Mouse (Mus musculus) frontal cortex, postnatal 10 days (tissue): Measurements from ENCODE around the gene Olfr1199.

Experiments used
- DNase-seq, 2 experiments: peaks; one replicate each; pipeline ENCODE4 v3.0.0; 2022; ENCODE audit warnings: low spot score in 2 of 2, mixed read lengths in 1 of 2

The Olfr1199 gene

GRCm38 (mm10) chr2:88760369-88760768 is at the start of gene Olfr1199:
Olfr1199 (minus strand) TSS chr2:88760469.
- no peak for DNase-seq

- no peak for DNase-seq
Measured at GRCm38 (mm10) chr2:88792736-88793135, 32.5 kb upstream of the Olfr1199 start, which contains the start of gene Olfr1201. Olfr1201 (plus strand) TSS chr2:88793036.

GRCm38 (mm10) chr2:88770388-88770787 is 10.1 kb upstream of the Olfr1199 start, which contains the start of gene Olfr1200:
Olfr1200 (minus strand) TSS chr2:88770488.
- DNase-seq = no peak

DNA sequence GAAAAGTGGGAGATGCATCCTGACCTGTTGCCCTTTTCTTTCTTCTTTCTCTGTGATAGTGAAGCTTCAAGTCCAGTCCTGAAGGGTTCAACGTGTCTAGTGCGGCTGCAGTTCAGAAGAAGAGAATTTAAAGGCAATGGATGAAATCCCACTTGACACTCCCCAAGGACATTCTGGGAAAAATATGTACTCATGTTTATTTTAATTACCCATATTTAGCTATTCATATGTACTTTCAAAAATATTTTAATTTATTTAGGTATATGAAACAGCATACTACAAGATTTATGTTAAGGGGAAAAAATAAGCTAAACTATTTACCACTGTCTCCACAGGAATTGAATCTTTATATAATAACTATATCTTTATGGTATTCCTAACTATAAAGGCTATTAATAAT is 9.0 kb downstream of the Olfr1199 start, which contains the start of gene Olfr1198:
Olfr1198 (minus strand) TSS at position 101 of the 400 bp plus-strand sequence.
- no peak for DNase-seq

DNA sequence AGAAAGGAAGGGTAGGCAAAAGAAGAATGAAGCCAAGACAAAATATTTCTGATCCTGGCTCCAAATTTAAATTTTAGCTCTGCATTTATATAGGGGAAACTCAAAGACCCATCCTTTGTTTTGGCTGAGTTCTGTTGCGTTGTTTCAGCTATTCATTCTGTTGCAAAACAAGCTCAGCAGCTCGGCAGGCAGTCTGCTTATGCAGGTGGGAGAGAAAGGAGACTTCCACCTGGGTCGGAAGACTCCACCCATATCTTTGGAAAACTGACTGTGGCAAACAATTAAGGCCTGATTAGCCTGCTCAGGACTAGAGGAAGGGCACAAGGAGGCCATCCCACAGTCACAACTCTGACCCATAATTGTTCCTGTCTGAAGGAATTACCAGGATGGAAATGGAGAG is 16.9 kb downstream of the Olfr1199 start:
- DNase-seq = no peak

GRCm38 (mm10) chr2:88732266-88732665 is 28.0 kb downstream of the Olfr1199 start, which contains the start of gene Olfr1197:
Olfr1197 (minus strand) TSS chr2:88732366.
- DNase-seq = no peak

DNA sequence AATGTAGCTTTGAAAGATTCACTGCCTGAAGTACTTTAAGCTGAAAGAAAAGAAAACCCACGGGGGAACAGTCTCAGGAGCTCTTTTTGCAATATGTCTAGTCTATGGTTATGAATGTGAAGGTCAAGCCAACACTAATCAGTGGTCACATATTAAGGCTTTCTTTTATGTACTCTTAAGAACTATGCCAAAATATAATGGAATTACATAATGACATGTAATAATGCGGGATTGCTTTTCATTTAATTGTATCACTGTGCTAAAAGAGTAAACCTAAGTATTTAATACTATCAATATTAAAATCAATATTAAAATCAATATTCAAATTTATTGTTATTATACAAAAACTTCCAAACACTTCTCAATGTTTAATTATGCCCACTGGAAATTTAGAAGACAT is 55.8 kb downstream of the Olfr1199 start, which contains the start of gene Olfr1196:
Olfr1196 (minus strand) TSS at position 101 of the 400 bp plus-strand sequence.
- DNase-seq = no peak
